Mouse (Mus musculus) E14TG2a.4 (cell line): Measurements from ENCODE around the gene Nmnat2.
"Not testable (repeated sequence)": the region's sequence is repeated elsewhere in the genome, so short reads cannot be mapped to it uniquely, and the experiment has no call there.

Source experiments
- H3K27me3 ChIP-seq: 2 replicates; pipeline ENCODE4 v1.6.1; 2014; ENCODE audit warnings: low read length, control low read depth; ENCODE audit not compliant: insufficient read depth
- H3K36me3 ChIP-seq: 2 replicates; pipeline ENCODE4 v1.6.1; 2014; ENCODE audit warnings: low read length, control low read depth; ENCODE audit not compliant: insufficient read depth
- H3K4me1 ChIP-seq: replicated peaks from 2 replicates; pipeline ENCODE4 v1.6.1; 2014; ENCODE audit warnings: low read depth, low read length, control low read depth
- H3K4me3 ChIP-seq: replicated peaks from 2 replicates; pipeline ENCODE4 v1.5.1; 2014; ENCODE audit warnings: mild to moderate bottlenecking, low read length
- H3K9me3 ChIP-seq: 2 replicates; pipeline ENCODE4 v1.6.1; 2014; ENCODE audit warnings: low read length, control low read depth
- CTCF ChIP-seq: conservative IDR thresholded peaks from 2 replicates; pipeline ENCODE4 v1.5.1; 2014; ENCODE audit warnings: low read length
- NANOG ChIP-seq: IDR thresholded peaks from 2 replicates; pipeline ENCODE4 v1.6.1; 2014; ENCODE audit warnings: borderline replicate concordance, low read length, mixed read lengths
- POU5F1 ChIP-seq: IDR thresholded peaks from 2 replicates; pipeline ENCODE4 v1.6.1; 2014; ENCODE audit warnings: low read length, borderline replicate concordance

Gene Nmnat2

DNA sequence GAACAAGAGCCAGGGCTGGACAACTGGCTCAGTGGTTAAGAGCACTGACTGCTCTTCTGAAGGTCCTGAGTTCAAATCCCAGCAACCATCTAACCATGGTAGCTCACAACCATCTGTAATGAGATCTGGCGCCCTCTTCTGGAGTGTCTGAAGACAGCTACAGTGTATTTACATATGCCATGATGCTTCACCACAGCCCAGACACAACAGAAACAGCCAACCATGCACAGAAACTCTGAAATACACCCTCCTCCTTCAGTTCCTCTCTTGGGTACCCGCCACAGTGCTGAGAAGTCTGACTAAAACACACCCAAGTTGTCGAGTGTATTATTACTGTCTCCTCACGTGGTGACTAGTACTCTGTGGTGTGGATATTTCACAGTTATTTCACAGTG lies 111.6 kb downstream of the Nmnat2 start:
- TF ChIP-seq CTCF, result peak; percentile 45
- no peak for TF ChIP-seq NANOG

DNA sequence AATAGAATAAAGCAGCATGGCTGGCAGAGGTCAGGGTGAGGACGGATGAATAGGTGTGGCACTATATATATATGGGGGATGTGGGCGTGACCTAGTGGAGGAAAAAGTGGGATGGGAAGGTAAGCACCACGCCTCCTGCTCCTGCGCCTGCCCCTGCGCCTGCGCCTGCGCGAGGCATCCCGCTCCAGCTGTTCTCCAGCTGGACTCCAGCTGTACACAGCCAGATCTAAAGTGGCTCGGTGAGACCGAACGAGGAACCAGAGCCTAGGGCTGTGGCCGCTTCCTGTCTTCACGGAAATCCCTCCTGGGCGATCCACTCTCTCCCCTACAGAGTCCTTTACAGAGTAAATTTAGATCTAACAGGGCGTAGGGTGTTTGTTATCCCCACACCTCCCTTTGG lies 116.8 kb downstream of the Nmnat2 start:
- TF ChIP-seq POU5F1 (no peak), NANOG (no peak), CTCF (no peak)
- Histone ChIP-seq H3K27me3 (peaks cover 9% of the 10 kb centered on the region; the same call in 1 of the 2 replicates), H3K4me3 (peak overlapping the region; percentile 63), H3K9me3 (peaks cover 5% of the 10 kb centered on the region), H3K4me1 (peaks cover 36% of the 10 kb centered on the region), H3K36me3 (peaks cover 4% of the 10 kb centered on the region)

More for the DNA sequence above, 111.6 kb downstream of the Nmnat2 start:
- Histone ChIP-seq H3K4me1 (peaks cover 15% of the 10 kb centered on the region), H3K36me3 (no peaks in the 10 kb centered on the region), H3K27me3 (no peaks in the 10 kb centered on the region), H3K4me3 (no peak overlapping the region), H3K9me3 (no peaks in the 10 kb centered on the region)

DNA sequence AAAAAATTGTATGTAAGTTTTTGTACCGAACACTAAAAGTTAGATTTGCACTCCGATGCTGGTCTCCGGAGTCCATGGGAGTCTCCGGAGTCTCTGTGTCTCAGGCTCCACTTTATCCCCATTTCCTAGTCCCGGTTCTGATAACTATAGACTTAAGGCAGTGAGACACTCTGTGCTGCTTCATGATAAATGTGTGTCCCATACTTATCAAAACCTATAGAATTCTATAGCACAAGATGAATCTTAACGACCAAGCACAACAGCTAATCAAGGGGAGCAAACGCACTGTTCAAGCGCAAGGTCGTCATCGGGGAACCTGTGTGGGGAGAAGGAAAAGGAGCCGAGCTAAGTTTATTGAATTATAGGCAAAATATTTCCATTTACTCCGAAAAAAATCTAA lies 117.2 kb downstream of the Nmnat2 start:
- Histone ChIP-seq H3K9me3 (peaks cover 10% of the 10 kb centered on the region), H3K27me3 (peaks cover 9% of the 10 kb centered on the region; the same call in 1 of the 2 replicates), H3K36me3 (peaks cover 8% of the 10 kb centered on the region), H3K4me1 (peaks cover 36% of the 10 kb centered on the region), H3K4me3 (peak overlapping the region; percentile 63)
- TF ChIP-seq CTCF (no peak), POU5F1 (no peak)

DNA sequence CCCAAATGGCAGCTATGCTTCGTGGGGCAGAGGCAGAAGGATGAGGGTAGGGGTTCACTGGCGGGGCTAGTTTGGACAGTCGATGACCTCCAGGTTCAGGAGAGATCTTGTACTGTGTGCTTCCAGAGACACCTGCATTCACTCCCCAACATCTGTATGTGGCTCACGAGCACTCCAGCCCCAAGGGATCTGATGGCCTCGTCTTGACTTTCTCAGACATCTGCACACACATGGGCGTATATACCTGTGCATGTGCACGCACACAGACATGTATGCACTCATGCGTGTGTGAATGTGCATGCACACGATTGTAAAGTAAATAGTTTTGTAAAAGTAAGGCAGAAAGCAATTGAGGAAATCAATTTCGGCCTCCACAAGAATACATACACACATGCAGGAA lies 117.9 kb downstream of the Nmnat2 start:
- no peak for TF ChIP-seq POU5F1
- no peak for TF ChIP-seq NANOG
- TF ChIP-seq CTCF, result no peak
- Histone ChIP-seq H3K27me3 (peaks cover 9% of the 10 kb centered on the region; the same call in 1 of the 2 replicates), H3K9me3 (peaks cover 17% of the 10 kb centered on the region)

DNA sequence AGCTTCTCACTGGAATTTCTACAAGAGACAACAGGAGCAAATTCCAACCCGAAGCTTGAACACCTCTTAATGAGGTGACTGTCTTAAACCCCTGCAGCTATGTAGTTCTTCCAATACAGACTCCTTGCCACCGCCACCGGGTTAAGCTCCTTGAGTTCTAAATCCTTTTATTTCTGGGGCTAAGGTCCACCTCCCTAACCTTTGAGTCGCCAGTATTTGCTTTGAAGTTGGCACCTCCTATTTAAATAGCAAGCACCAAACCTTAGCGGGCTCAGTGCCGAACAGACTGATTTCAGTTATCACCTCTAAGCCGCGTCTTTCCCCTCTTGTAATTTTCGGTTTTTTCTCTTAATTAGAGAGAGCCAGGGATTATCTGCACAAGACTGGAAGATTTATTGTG lies 118.6 kb downstream of the Nmnat2 start:
- Histone ChIP-seq H3K4me1 (peaks cover 36% of the 10 kb centered on the region), H3K4me3 (peak overlapping the region; percentile 15; the same call in 1 of the 2 replicates), H3K9me3 (peaks cover 19% of the 10 kb centered on the region), H3K27me3 (peaks cover 9% of the 10 kb centered on the region; the same call in 1 of the 2 replicates), H3K36me3 (peaks cover 16% of the 10 kb centered on the region)
- no peak for TF ChIP-seq POU5F1
- TF ChIP-seq NANOG, result no peak
- TF ChIP-seq CTCF, result no peak

More for the DNA sequence above, 117.9 kb downstream of the Nmnat2 start:
- Histone ChIP-seq H3K4me1 (peaks cover 36% of the 10 kb centered on the region), H3K36me3 (peaks cover 14% of the 10 kb centered on the region), H3K4me3 (peak overlapping the region; percentile 63)

DNA sequence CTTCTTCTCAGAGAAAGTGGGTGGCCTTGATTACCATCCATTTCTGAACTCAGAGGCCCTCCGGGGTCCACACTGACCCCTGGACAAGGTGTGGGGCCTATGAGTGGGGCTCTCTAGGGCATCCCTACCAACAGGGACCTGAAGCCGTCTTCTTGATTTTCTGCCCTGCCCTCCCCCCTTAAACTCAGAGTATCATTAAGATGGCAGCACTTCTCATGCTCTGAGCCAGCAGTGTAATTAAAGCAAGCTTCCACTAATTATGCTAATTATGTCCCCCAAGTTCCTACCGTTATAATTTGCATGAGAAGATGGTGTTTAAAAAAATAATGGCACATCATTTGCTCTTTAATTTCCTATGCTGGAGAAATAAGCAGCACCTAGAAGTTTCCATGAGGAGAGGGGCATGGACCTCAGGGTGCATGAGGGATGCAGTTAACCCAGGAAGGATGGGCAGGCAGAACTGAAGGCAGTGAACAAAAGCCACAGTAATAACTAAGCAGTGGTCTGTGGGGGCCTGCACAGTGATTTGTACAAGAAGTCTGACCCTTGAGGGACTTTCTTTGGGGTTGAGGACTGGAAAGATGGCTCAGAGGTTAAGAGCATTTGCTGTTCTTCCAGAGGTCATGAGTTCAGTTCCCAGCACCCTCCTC lies 120.4 kb downstream of the Nmnat2 start:
- TF ChIP-seq POU5F1, result no peak
- no peak for TF ChIP-seq CTCF
- no peak for TF ChIP-seq NANOG
- Histone ChIP-seq H3K9me3 (peaks cover 22% of the 10 kb centered on the region), H3K4me1 (peaks cover 36% of the 10 kb centered on the region), H3K36me3 (peaks cover 16% of the 10 kb centered on the region), H3K27me3 (peaks cover 9% of the 10 kb centered on the region; the same call in 1 of the 2 replicates), H3K4me3 (no peak overlapping the region)

DNA sequence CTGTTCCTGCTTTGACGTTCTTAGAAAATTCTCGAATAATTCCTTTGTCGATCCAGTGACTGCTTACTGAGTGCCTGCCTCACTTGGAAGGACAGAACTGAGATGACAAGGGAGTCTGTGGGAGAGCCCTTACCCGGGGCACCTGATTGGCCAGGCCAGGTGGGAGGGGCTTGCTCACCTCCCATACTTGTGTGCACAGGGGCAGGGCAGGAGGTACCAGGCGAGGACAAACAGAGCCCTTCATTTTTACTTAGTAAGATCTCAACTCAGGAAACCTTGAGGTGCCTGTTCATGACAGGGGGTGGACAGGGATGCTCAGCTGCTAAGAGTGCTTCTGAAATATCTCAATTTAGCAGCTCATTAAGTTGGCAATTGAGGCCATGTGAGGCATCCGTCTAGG lies 121.2 kb downstream of the Nmnat2 start:
- H3K4me3 ChIP-seq, result no peak overlapping the region
- peaks cover 36% of the 10 kb centered on the region for H3K4me1 ChIP-seq
- H3K9me3 ChIP-seq, result peaks cover 22% of the 10 kb centered on the region
- H3K27me3 ChIP-seq, result peaks cover 9% of the 10 kb centered on the region; the same call in 1 of the 2 replicates
- peaks cover 16% of the 10 kb centered on the region for H3K36me3 ChIP-seq
- TF ChIP-seq CTCF (no peak), NANOG (no peak), POU5F1 (no peak)

DNA sequence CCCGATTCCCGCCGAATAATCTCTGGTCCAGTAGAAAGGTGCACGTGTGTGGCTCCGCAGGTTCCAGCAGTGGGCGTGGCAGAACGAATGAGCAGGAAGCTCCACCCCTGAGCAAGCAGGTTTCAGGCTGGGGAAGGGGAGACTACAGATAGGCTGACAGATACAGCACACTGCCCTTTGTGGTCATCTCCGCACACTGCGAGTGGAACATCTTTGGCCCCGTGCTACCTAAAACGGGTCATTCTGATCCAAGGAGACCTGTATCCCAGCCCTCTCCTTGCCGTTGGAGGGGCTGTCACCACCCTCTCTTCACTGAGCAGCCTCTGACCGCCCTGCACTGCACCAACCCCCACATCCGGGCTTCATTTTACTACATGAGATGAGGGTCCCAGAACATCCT lies 128.4 kb downstream of the Nmnat2 start:
- H3K9me3 ChIP-seq, H3K27me3 ChIP-seq, H3K36me3 ChIP-seq: not testable (repeated sequence)
- peaks cover 49% of the 10 kb centered on the region for H3K4me1 ChIP-seq
- H3K4me3 ChIP-seq, result peak overlapping the region; percentile 35; the same call in 1 of the 2 replicates

DNA sequence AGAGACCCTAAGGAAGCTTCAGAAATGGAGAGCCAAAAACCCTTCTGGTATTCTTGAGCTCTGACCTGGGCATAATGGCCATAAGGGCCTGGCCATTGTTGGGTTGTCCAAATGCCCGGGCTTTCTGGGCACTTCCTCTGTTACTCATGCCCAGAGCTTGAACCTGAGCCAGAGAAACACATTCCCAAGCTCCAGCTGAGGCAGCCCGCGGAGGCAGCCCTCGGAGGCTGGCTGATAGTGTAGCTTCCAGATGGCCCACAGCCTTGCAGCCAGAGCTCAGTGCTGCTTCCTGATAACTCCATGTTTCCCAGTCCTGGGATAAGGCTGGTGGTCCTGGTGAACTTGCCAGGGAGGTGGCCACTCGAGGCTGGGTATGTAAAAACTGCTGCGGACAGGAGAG lies 129.4 kb downstream of the Nmnat2 start:
- TF ChIP-seq POU5F1, result no peak
- TF ChIP-seq NANOG, result no peak
- no peak for TF ChIP-seq CTCF
- peaks cover 57% of the 10 kb centered on the region for H3K4me1 ChIP-seq
- H3K27me3 ChIP-seq, result no peaks in the 10 kb centered on the region
- no peaks in the 10 kb centered on the region for H3K36me3 ChIP-seq
- 0 out of 2 replicates have a peak, but pooled peaks cover 3% of the 10 kb centered on the region for H3K9me3 ChIP-seq
- 0 out of 2 replicates have a peak overlapping the region, but pooled peaks have one; percentile 11 for H3K4me3 ChIP-seq
